In genomic region chr16:31135519-31135918, GRCm38 (mm10) we compare ENCODE assay signal across 18 mouse cellular contexts. TPM values are rescaled to one million over a fixed set of nuclear protein-coding genes. Genes with fewer than 3 reads are reported as not detected.
DNase-seq lines count a peak whose midpoint lies in the region; ATAC-seq and TF ChIP-seq lines count a peak whose summit lies in the region.
"Had no signal": no experiment of that assay in that cellular context is flagged by ENCODE, and none has a peak within 500 bp of the region (broad histone marks: within the 10 kb centered on the region; RNA-seq: fewer than 3 reads in every experiment).

No protein-coding gene starts in this region.

- 59% methylated on average over 8 of the region's 8 CpGs for WGBS in heart, embryonic 13.5 days
- WGBS in midbrain, embryonic 13.5 days, result 60% methylated on average over 8 of the region's 8 CpGs
- WGBS in midbrain, postnatal 0 days, result 58% methylated on average over 8 of the region's 8 CpGs
- 49% methylated on average over 8 of the region's 8 CpGs for WGBS in hindbrain, postnatal 0 days
- WGBS in neural tube, embryonic 14.5 days, result 57% methylated on average over 8 of the region's 8 CpGs

- H3K4me2 ChIP-seq in heart, embryonic 13.5 days, result no peak overlapping the region
- no peak overlapping the region for H3K4me2 ChIP-seq in midbrain, embryonic 13.5 days (replicated peaks)
- H3K4me2 ChIP-seq in midbrain, postnatal 0 days (ENCODE audit: low read depth, low read length, poor library complexity, severe bottlenecking), result no peak overlapping the region
- H3K4me2 ChIP-seq in hindbrain, postnatal 0 days (ENCODE audit: low read depth, low read length), result no peak overlapping the region
- no peak overlapping the region for H3K4me2 ChIP-seq in neural tube, embryonic 14.5 days (ENCODE audit: low read depth, low read length)
- H3K4me2 ChIP-seq: hindbrain, embryonic 15.5 days; liver, embryonic 13.5 days had no signal

- no peak for ATAC-seq in heart, embryonic 13.5 days (ENCODE audit: extremely low read depth, insufficient number of reproducible peaks, low FRiP score, low TSS enrichment)
- 0 out of 2 replicates have a peak, but pooled peaks have one; percentile 17 for ATAC-seq in midbrain, embryonic 13.5 days
- no peak for ATAC-seq in midbrain, postnatal 0 days (ENCODE audit: low FRiP score)
- ATAC-seq in hindbrain, postnatal 0 days, result no peak
- no peak for ATAC-seq in neural tube, embryonic 14.5 days (ENCODE audit: low read depth)
- ATAC-seq in megakaryocyte-erythroid progenitor cell, adult 5-6 weeks (replicated peaks; ENCODE audit: low FRiP score, low TSS enrichment, poor library complexity, severe bottlenecking), result no peak

- no peak for DNase-seq in heart, adult 9 months (ENCODE audit: low spot score in 2 of 2)
- no peak for DNase-seq in midbrain, postnatal 0 days (ENCODE audit: low spot score)
- DNase-seq in hindbrain, postnatal 0 days (ENCODE audit: low spot score), result peak; percentile 15
- DNase-seq in urinary bladder, postnatal 25 days (ENCODE audit: low spot score), result no peak
- DNase-seq: adrenal gland, postnatal 36 days; cerebellum, adult 8-10 months; gastrocnemius, postnatal 36 days; liver, embryonic 13.5 days; right cerebral cortex, adult 18-20 months; thymus, postnatal 36 days had no signal

- H3K4me1 ChIP-seq in heart, embryonic 13.5 days, result no peaks in the 10 kb centered on the region
- H3K4me1 ChIP-seq in midbrain, embryonic 13.5 days (replicated peaks), result 0 out of 2 replicates have a peak, but pooled peaks cover 2% of the 10 kb centered on the region
- H3K4me1 ChIP-seq in midbrain, postnatal 0 days (ENCODE audit: insufficient read depth, low read length), result no peaks in the 10 kb centered on the region
- no peaks in the 10 kb centered on the region for H3K4me1 ChIP-seq in hindbrain, postnatal 0 days (ENCODE audit: insufficient read depth, low read length)
- no peaks in the 10 kb centered on the region for H3K4me1 ChIP-seq in neural tube, embryonic 14.5 days (ENCODE audit: control insufficient read depth, insufficient read depth, low read length)
- H3K4me1 ChIP-seq: hindbrain, embryonic 15.5 days; liver, embryonic 13.5 days had no signal

- peak overlapping the region; percentile 50 for H3K27ac ChIP-seq in heart, embryonic 13.5 days (replicated peaks)
- H3K27ac ChIP-seq in midbrain, embryonic 13.5 days, result no peak overlapping the region
- no peak overlapping the region for H3K27ac ChIP-seq in midbrain, postnatal 0 days (ENCODE audit: low read depth, low read length)
- H3K27ac ChIP-seq in hindbrain, postnatal 0 days, result no peak overlapping the region
- 0 out of 2 replicates have a peak overlapping the region, but pooled peaks have one; percentile 10 for H3K27ac ChIP-seq in neural tube, embryonic 14.5 days (ENCODE audit: low read depth, low read length)
- H3K27ac ChIP-seq: hindbrain, embryonic 15.5 days; liver, embryonic 13.5 days had no signal

- H3K9me3 ChIP-seq in heart, embryonic 13.5 days, result no peaks in the 10 kb centered on the region
- no peaks in the 10 kb centered on the region for H3K9me3 ChIP-seq in midbrain, embryonic 13.5 days
- H3K9me3 ChIP-seq in midbrain, postnatal 0 days (ENCODE audit: low read length), result no peaks in the 10 kb centered on the region
- no peaks in the 10 kb centered on the region for H3K9me3 ChIP-seq in hindbrain, postnatal 0 days (ENCODE audit: low read length)
- H3K9me3 ChIP-seq in neural tube, embryonic 14.5 days (ENCODE audit: control insufficient read depth, low read length), result no peaks in the 10 kb centered on the region
- H3K9me3 ChIP-seq: hindbrain, embryonic 15.5 days; liver, embryonic 13.5 days had no signal

- H3K4me3 ChIP-seq in heart, embryonic 13.5 days, result no peak overlapping the region
- no peak overlapping the region for H3K4me3 ChIP-seq in midbrain, embryonic 13.5 days (replicated peaks)
- H3K4me3 ChIP-seq in midbrain, postnatal 0 days (ENCODE audit: low read depth, low read length), result no peak overlapping the region
- H3K4me3 ChIP-seq in hindbrain, postnatal 0 days (ENCODE audit: low read length), result no peak overlapping the region
- no peak overlapping the region for H3K4me3 ChIP-seq in neural tube, embryonic 14.5 days (ENCODE audit: low read depth, low read length)
- H3K4me3 ChIP-seq: erythroblast, embryonic 14.5 days; hindbrain, embryonic 15.5 days; liver, embryonic 13.5 days; myocyte had no signal

- H3K27me3 ChIP-seq in heart, embryonic 13.5 days (replicated peaks), result no peaks in the 10 kb centered on the region
- no peaks in the 10 kb centered on the region for H3K27me3 ChIP-seq in midbrain, embryonic 13.5 days
- no peaks in the 10 kb centered on the region for H3K27me3 ChIP-seq in midbrain, postnatal 0 days (ENCODE audit: insufficient read depth, low read length)
- no peaks in the 10 kb centered on the region for H3K27me3 ChIP-seq in hindbrain, postnatal 0 days (ENCODE audit: insufficient read depth, low read length)
- no peaks in the 10 kb centered on the region for H3K27me3 ChIP-seq in neural tube, embryonic 14.5 days (ENCODE audit: control insufficient read depth, insufficient read depth, low read length)
- H3K27me3 ChIP-seq: CH12.LX; hindbrain, embryonic 15.5 days; liver, embryonic 13.5 days had no signal

- TF ChIP-seq CTCF in midbrain, postnatal 0 days (IDR thresholded peaks at IDR 0.05), result no peak
- TF ChIP-seq CTCF in hindbrain, postnatal 0 days (IDR thresholded peaks at IDR 0.05; ENCODE audit: low read depth), result no peak

- no peak overlapping the region for H3K9ac ChIP-seq in heart, embryonic 13.5 days
- H3K9ac ChIP-seq in midbrain, embryonic 13.5 days (replicated peaks), result no peak overlapping the region
- H3K9ac ChIP-seq in midbrain, postnatal 0 days (replicated peaks; ENCODE audit: low read length, poor library complexity, severe bottlenecking), result no peak overlapping the region
- H3K9ac ChIP-seq in hindbrain, postnatal 0 days (replicated peaks; ENCODE audit: low read length), result no peak overlapping the region
- H3K9ac ChIP-seq in neural tube, embryonic 14.5 days (replicated peaks; ENCODE audit: low read depth, low read length), result no peak overlapping the region
- H3K9ac ChIP-seq: hindbrain, embryonic 15.5 days; liver, embryonic 13.5 days had no signal

- peaks cover 70% of the 10 kb centered on the region for H3K36me3 ChIP-seq in heart, embryonic 13.5 days
- H3K36me3 ChIP-seq in midbrain, embryonic 13.5 days, result peaks cover 33% of the 10 kb centered on the region
- peaks cover 19% of the 10 kb centered on the region; the same call in 1 of the 2 replicates for H3K36me3 ChIP-seq in midbrain, postnatal 0 days (ENCODE audit: insufficient read depth, low read length)
- H3K36me3 ChIP-seq in hindbrain, postnatal 0 days (ENCODE audit: insufficient read depth, low read length), result peaks cover 4% of the 10 kb centered on the region; the same call in 1 of the 2 replicates
- peaks cover 6% of the 10 kb centered on the region; the same call in 1 of the 2 replicates for H3K36me3 ChIP-seq in neural tube, embryonic 14.5 days (ENCODE audit: control insufficient read depth, insufficient read depth, low read length)

RNA-seq across cellular contexts. Expression of gene Xxylt1, which starts 54.3 kb away (rescaled TPM):
- polyA plus RNA-seq in heart, embryonic 13.5 days (2015; fragmentation: Nextera tagmentation; extraction: Ambion mirVana), result 8.4 and 9.8 TPM in 2 replicates
- polyA plus RNA-seq in midbrain, embryonic 13.5 days (2015; fragmentation: Nextera tagmentation; extraction: Ambion mirVana), result 8.5 and 8.8 TPM in 2 replicates
- total RNA-seq in midbrain, postnatal 0 days (2014; rRNA removed), result 34.5 and 42.9 TPM in 2 replicates
- 17.1 and 18.2 TPM in 2 replicates for polyA plus RNA-seq in midbrain, postnatal 0 days (2015; fragmentation: Nextera tagmentation; extraction: Ambion mirVana)
- 32.8 and 42.4 TPM in 2 replicates for total RNA-seq in hindbrain, postnatal 0 days (2014; rRNA removed)
- polyA plus RNA-seq in hindbrain, postnatal 0 days (2015; fragmentation: Nextera tagmentation; extraction: Ambion mirVana), result 18.4 and 21.0 TPM in 2 replicates
- 17.3 and 21.1 TPM in 2 replicates for polyA plus RNA-seq in neural tube, embryonic 14.5 days (2014; fragmentation: Nextera tagmentation; extraction: Ambion mirVana)
- 6.1 and 18.1 TPM in 2 replicates for total RNA-seq in megakaryocyte-erythroid progenitor cell, adult 5-6 weeks (2014; fragmentation: Nextera tagmentation)
- total RNA-seq in megakaryocyte-erythroid progenitor cell, adult 5-6 weeks (2017), result 6.9 and 8.5 TPM in 2 replicates

Comparison
In these comparisons a context has a peak if more than half of its experiments do, and no peak if none do; other contexts are left out.
1. H3K27ac ChIP-seq: peak in heart, embryonic 13.5 days (single experiment) and neural tube, embryonic 14.5 days (single experiment); none in midbrain, embryonic 13.5 days (single experiment), midbrain, postnatal 0 days (single experiment) and hindbrain, postnatal 0 days (single experiment).